Comparison of ENCODE assay signal across 29 mouse cellular contexts in the genomic region with DNA sequence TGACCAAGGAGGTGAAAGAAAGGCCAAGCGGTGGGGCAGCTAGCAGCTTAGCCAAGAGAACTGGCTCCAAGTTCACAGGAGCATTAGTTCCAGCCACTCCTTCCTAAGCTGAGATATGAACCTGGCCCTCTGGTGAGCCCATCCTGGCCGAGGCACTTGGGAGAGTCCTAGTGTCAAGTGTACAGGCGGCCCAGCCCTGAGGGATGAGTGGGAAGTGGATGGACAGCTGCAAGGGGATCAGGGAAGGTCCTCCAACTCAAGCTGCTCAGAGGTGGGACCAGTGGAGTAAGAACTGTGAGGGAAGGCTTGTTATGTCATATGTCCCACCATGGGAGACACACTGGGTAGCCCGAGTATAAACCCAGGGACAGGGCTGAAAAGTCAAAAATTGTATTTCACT.
"Had no signal": no experiment of that assay in that cellular context is flagged by ENCODE, and none has a peak within 500 bp of the region (broad histone marks: within the 10 kb centered on the region; RNA-seq: fewer than 3 reads in every experiment).

No protein-coding gene starts in this region.

- H3K4me2 ChIP-seq: heart, embryonic 11.5 days; heart, embryonic 12.5 days; heart, embryonic 13.5 days; heart, embryonic 15.5 days; hindbrain, embryonic 12.5 days; hindbrain, embryonic 13.5 days; hindbrain, embryonic 14.5 days; hindbrain, embryonic 15.5 days; intestine, embryonic 15.5 days; kidney, embryonic 15.5 days had no signal

- H3K36me3 ChIP-seq: heart, embryonic 10.5 days; hindbrain, embryonic 12.5 days; hindbrain, embryonic 15.5 days; intestine, embryonic 15.5 days; kidney, embryonic 15.5 days had no signal

- DNase-seq: heart, postnatal 10 days; heart, postnatal 14 days; heart, postnatal 36 days; heart, postnatal 4 days; kidney, adult 11 months; kidney, adult 18-20 months; kidney, adult 2 months; kidney, adult 8-10 months; kidney, adult 9 months; kidney, postnatal 10 days; kidney, postnatal 14 days; kidney, postnatal 25 days; kidney, postnatal 36 days; kidney, postnatal 4 days; layer of hippocampus, adult 9-11 months; layer of hippocampus, postnatal 36 days had no signal

- H3K4me3 ChIP-seq: heart, embryonic 10.5 days; heart, embryonic 12.5 days; heart, embryonic 13.5 days; heart, embryonic 15.5 days; hindbrain, embryonic 10.5 days; hindbrain, embryonic 12.5 days; hindbrain, embryonic 13.5 days; hindbrain, embryonic 15.5 days; intestine, embryonic 15.5 days; kidney, embryonic 15.5 days; layer of hippocampus, adult 2 months had no signal

- H3K27me3 ChIP-seq: heart, embryonic 12.5 days; heart, embryonic 13.5 days; heart, embryonic 15.5 days; hindbrain, embryonic 12.5 days; hindbrain, embryonic 13.5 days; hindbrain, embryonic 15.5 days; intestine, embryonic 15.5 days; kidney, embryonic 15.5 days had no signal
